ENCODE assay signal across 8 mouse cellular contexts in genomic region chr5:45519960-45520808, GRCm38 (mm10). TPM values are rescaled to one million over a fixed set of nuclear protein-coding genes. Genes with fewer than 3 reads are reported as not detected.
DNase-seq lines count a peak whose midpoint lies in the region; ATAC-seq and TF ChIP-seq lines count a peak whose summit lies in the region.

Gene Med28 (plus strand): TSS chr5:45520229.

- no peaks in the 10 kb centered on the region for H3K9me3 ChIP-seq in G1E (replicated peaks)
- H3K9me3 ChIP-seq in forebrain, postnatal 0 days (ENCODE audit: low read length), result no peaks in the 10 kb centered on the region
- no peaks in the 10 kb centered on the region for H3K9me3 ChIP-seq in lung, embryonic 15.5 days

- peak; percentile 75 for ATAC-seq in G1E (ENCODE audit: extremely low read depth, insufficient number of reproducible peaks, low FRiP score, poor library complexity, severe bottlenecking)
- peak; percentile 98 for ATAC-seq in forebrain, postnatal 0 days
- peak; percentile 96 for ATAC-seq in lung, embryonic 15.5 days (ENCODE audit: borderline replicate concordance, extremely low read depth, low FRiP score, low TSS enrichment)

- no peaks in the 10 kb centered on the region for H3K27me3 ChIP-seq in G1E (ENCODE audit: insufficient read depth, low read length)
- H3K27me3 ChIP-seq in forebrain, postnatal 0 days (ENCODE audit: insufficient read depth, low read length), result no peaks in the 10 kb centered on the region
- H3K27me3 ChIP-seq in lung, embryonic 15.5 days, result no peaks in the 10 kb centered on the region

- DNase-seq in G1E (ENCODE audit: low spot score), result peak; percentile 93
- DNase-seq in cerebellum, adult 18-20 months, result peak; percentile 94 to 96
- peak; percentile 96 for DNase-seq in forebrain, postnatal 0 days
- DNase-seq in heart, postnatal 4 days, result peak; percentile 97
- peak; percentile 90 to 96 for DNase-seq in layer of hippocampus, adult 8-10 months (ENCODE audit: low spot score in 2 of 2)
- DNase-seq in ovary, adult 18-20 months (ENCODE audit: low spot score), result peak; percentile 89
- peak; percentile 92 for DNase-seq in thymus, postnatal 0 days (ENCODE audit: low spot score)

- peak within 1 kb of the TSS; percentile 94 for H3K4me2 ChIP-seq in forebrain, postnatal 0 days (ENCODE audit: low read depth)
- peak within 1 kb of the TSS; percentile 81 for H3K4me2 ChIP-seq in lung, embryonic 15.5 days

- TF ChIP-seq CTCF in G1E (IDR thresholded peaks at IDR 0.05; ENCODE audit: low read depth, low read length), result no peak
- TF ChIP-seq CTCF in forebrain, postnatal 0 days (IDR thresholded peaks at IDR 0.05; ENCODE audit: low read depth), result no peak

- peak within 1 kb of the TSS; percentile 83 for H3K9ac ChIP-seq in forebrain, postnatal 0 days
- peak within 1 kb of the TSS; percentile 94 for H3K9ac ChIP-seq in lung, embryonic 15.5 days

- peak within 1 kb of the TSS; percentile 86 for H3K27ac ChIP-seq in forebrain, postnatal 0 days (ENCODE audit: low read depth, low read length)
- H3K27ac ChIP-seq in lung, embryonic 15.5 days, result peak within 1 kb of the TSS; percentile 48; the same call in 1 of the 2 replicates

- peaks cover 36% of the 10 kb centered on the region for H3K36me3 ChIP-seq in G1E (replicated peaks)
- H3K36me3 ChIP-seq in forebrain, postnatal 0 days (ENCODE audit: insufficient read depth), result peaks cover 7% of the 10 kb centered on the region
- peaks cover 23% of the 10 kb centered on the region for H3K36me3 ChIP-seq in lung, embryonic 15.5 days

- peaks cover 22% of the 10 kb centered on the region for H3K4me1 ChIP-seq in G1E (ENCODE audit: insufficient read depth, low read depth, low read length)
- peaks cover 3% of the 10 kb centered on the region for H3K4me1 ChIP-seq in forebrain, postnatal 0 days (ENCODE audit: insufficient read depth)
- peaks cover 17% of the 10 kb centered on the region for H3K4me1 ChIP-seq in lung, embryonic 15.5 days

- 2% methylated on average over 56 of the region's 56 CpGs for WGBS in forebrain, postnatal 0 days
- WGBS in lung, embryonic 15.5 days, result 2% methylated on average over 56 of the region's 56 CpGs

- peak within 1 kb of the TSS; percentile 95 for H3K4me3 ChIP-seq in G1E (ENCODE audit: low read depth, low read length)
- H3K4me3 ChIP-seq in forebrain, postnatal 0 days (ENCODE audit: low read depth, low read length), result peak within 1 kb of the TSS; percentile 76
- H3K4me3 ChIP-seq in lung, embryonic 15.5 days, result peak within 1 kb of the TSS; percentile 95

RNA-seq across cellular contexts. Expression of gene Med28, which starts in this region (rescaled TPM):
- 22.6 and 27.1 TPM in 2 replicates for total RNA-seq in G1E (2014; fragmentation: Nextera tagmentation)
- total RNA-seq in G1E (2017), result 75.2 and 99.0 TPM in 2 replicates
- polyA plus RNA-seq in G1E (2012), result 49.2 and 60.1 TPM in 2 replicates
- total RNA-seq in forebrain, postnatal 0 days (2014; rRNA removed), result 65.0 and 86.6 TPM in 2 replicates
- 277 and 325 TPM in 2 replicates for polyA plus RNA-seq in forebrain, postnatal 0 days (2015; fragmentation: Nextera tagmentation; extraction: Ambion mirVana)
- total RNA-seq in heart, postnatal 4 days (2021), result 10 to 100 TPM; 53.6 to 60.3 TPM
- 100 to 1,000 TPM in 3 of 4 experiments, 10 to 100 TPM in 1; 88.0 to 105 (median 102) TPM for total RNA-seq in layer of hippocampus, adult 8-10 months (2022)
- polyA plus RNA-seq in lung, embryonic 15.5 days (2015; fragmentation: Nextera tagmentation; extraction: Ambion mirVana), result 226 and 241 TPM in 2 replicates
- polyA plus RNA-seq in thymus, postnatal 0 days (2015; fragmentation: Nextera tagmentation; extraction: Ambion mirVana), result 257 and 260 TPM in 2 replicates

Comparison
In these comparisons a context has a peak if more than half of its experiments do, and no peak if none do; other contexts are left out.
1. Peak in every context shown above with its lines: DNase-seq, ATAC-seq, H3K4me3 ChIP-seq and H3K27ac ChIP-seq.